Mouse (Mus musculus) limb, embryonic 11.5 days (tissue): ENCODE measurements around the gene Cyb5r4. TPM values are rescaled to one million over a fixed set of nuclear protein-coding genes. Genes with fewer than 3 reads are reported as not detected.
"Not testable (repeated sequence)": the region's sequence is repeated elsewhere in the genome, so short reads cannot be mapped to it uniquely, and the experiment has no call there.

ENCODE experiments used
- ATAC-seq: fragments of 200-750 bp; cut with Nextera tagmentation; 2 replicates; pipeline ENCODE4 v1.8.0; 2017; ENCODE audit warnings: low read depth; ENCODE audit not compliant: insufficient number of reproducible peaks, low FRiP score, low TSS enrichment
- DNase-seq: peaks from one replicate; pipeline ENCODE4 v3.0.0-alpha.2; 2015; ENCODE audit warnings: low spot score
- H3K27ac ChIP-seq: fragments of 300-500 bp; sonication (generic); replicated peaks from 2 replicates; pipeline ENCODE4 v1.5.1; 2014; ENCODE audit warnings: low read depth, mild to moderate bottlenecking, low read length
- H3K27me3 ChIP-seq: fragments of 300-500 bp; sonication (generic); 2 replicates; pipeline ENCODE4 v1.6.1; 2014; ENCODE audit warnings: mild to moderate bottlenecking, low read length, mixed read lengths; ENCODE audit not compliant: control insufficient read depth, insufficient read depth
- H3K36me3 ChIP-seq: fragments of 300-500 bp; sonication (generic); 2 replicates; pipeline ENCODE4 v1.6.1; 2014; ENCODE audit warnings: mild to moderate bottlenecking, low read length, moderate library complexity, mixed read lengths; ENCODE audit not compliant: control insufficient read depth, insufficient read depth
- H3K4me1 ChIP-seq: fragments of 300-500 bp; sonication (generic); 2 replicates; pipeline ENCODE4 v1.6.1; 2014; ENCODE audit warnings: low read length, mixed read lengths; ENCODE audit not compliant: control insufficient read depth, insufficient read depth
- H3K4me2 ChIP-seq: fragments of 300-500 bp; sonication (generic); 2 replicates; pipeline ENCODE4 v1.6.1; 2014; ENCODE audit warnings: low read depth, mild to moderate bottlenecking, moderate library complexity; ENCODE audit not compliant: severe bottlenecking
- H3K4me3 ChIP-seq: fragments of 300-500 bp; sonication (generic); 2 replicates; pipeline ENCODE4 v1.5.1; 2014; ENCODE audit warnings: low read depth, low read length
- H3K9ac ChIP-seq: fragments of 300-500 bp; sonication (generic); 2 replicates; pipeline ENCODE4 v1.6.1; 2014; ENCODE audit warnings: mild to moderate bottlenecking, low read length
- H3K9me3 ChIP-seq: fragments of 300-500 bp; sonication (generic); 2 replicates; pipeline ENCODE4 v1.6.1; 2016; ENCODE audit warnings: low read length; ENCODE audit not compliant: control insufficient read depth
- WGBS: fragments of 180-500 bp; shearing (Covaris S2); extraction: QIAGEN DNeasy Blood & Tissue Kit; methylation state at CpG from one replicate; pipeline ENCODE4 v1.1.7; 2014; 5-methylcytosine and 5-hydroxymethylcytosine counted together
- polyA plus RNA-seq: library from polyadenylated mRNA; unstranded; fragments of >200 nt; fragmentation: Nextera tagmentation; extraction: Ambion mirVana; gene quantifications from 2 replicates; pipeline ENCODE4 v1.2.1, GENCODE M21; 2014

The Cyb5r4 gene
- 63.4 and 64.6 TPM in 2 replicates for polyA plus RNA-seq

DNA sequence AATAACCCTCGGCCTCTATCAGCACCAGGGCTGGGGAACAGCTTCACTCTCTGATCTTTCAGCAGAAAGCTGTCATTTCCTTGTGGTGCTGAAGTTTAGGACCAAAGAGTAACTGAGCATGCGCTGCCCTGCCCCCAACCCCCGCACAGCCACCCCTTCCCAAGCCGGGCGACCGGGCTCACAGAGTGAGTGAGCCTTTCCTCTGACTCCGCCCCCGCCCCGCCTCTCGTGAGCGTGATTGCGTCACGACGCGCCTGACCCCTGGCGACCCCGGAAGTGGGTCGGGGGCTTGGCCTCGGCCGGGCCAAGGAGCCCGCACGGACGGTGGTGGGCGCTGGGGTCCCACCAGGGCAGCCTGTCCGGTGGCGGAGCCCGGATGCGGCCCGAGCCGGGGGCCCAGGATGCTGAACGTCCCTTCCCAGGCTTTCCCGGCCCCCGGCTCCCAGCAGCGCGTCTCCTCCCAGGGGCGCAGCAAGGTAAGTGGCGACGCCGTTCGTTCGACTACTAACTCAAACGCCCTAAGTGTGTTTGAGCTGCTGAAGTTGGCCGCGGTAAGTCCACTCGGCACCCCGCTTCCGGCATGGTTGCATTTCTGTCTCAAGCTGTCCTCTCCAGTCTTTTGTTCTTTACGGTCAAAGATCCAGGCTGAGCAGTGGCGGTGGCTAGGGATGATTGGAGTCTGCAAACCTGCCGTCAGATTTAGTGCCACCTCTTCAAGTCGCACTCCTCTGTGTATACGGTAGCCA is at the start of gene Cyb5r4:
Cyb5r4 (plus strand) TSS at position 237 of the 746 bp plus-strand sequence.
- Histone ChIP-seq H3K36me3 (no peaks in the 10 kb centered on the region), H3K4me1 (no peaks in the 10 kb centered on the region), H3K4me2 (peak within 1 kb of the TSS; percentile 38), H3K27me3 (peaks cover 2% of the 10 kb centered on the region; the same call in 1 of the 2 replicates), H3K9me3 (no peaks in the 10 kb centered on the region), H3K27ac (no peak within 1 kb of the TSS), H3K4me3 (peak within 1 kb of the TSS; percentile 71), H3K9ac (peak within 1 kb of the TSS; percentile 57)
- under 1% methylated on average over 51 of the region's 52 CpGs for WGBS
- ATAC-seq (peak; percentile 100), DNase-seq (peak; percentile 98)

DNA sequence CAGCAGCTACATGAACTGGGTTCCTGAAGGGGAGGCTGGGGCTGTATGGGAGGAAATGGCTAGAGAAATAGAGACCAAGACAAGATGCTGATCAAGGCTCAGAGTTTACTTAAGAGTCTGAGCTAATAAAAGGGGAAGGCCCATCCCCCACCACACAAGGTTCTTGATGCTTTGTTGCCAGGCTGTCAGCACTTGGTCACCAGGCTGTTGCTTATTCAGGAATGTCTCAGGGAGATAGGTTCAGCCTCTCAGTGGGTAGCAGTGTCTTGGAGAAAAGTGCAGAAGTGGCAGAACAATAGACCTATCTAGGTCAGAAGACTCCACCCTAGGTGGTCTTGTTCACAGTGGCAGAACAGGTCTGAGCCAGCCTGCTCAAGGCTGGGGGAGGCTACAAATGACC is 49.3 kb upstream of the Cyb5r4 start:
- not testable (repeated sequence) for H3K36me3 ChIP-seq, H3K27ac ChIP-seq, H3K4me3 ChIP-seq, H3K4me1 ChIP-seq, H3K27me3 ChIP-seq, H3K9me3 ChIP-seq, H3K4me2 ChIP-seq, H3K9ac ChIP-seq, DNase-seq, ATAC-seq

DNA sequence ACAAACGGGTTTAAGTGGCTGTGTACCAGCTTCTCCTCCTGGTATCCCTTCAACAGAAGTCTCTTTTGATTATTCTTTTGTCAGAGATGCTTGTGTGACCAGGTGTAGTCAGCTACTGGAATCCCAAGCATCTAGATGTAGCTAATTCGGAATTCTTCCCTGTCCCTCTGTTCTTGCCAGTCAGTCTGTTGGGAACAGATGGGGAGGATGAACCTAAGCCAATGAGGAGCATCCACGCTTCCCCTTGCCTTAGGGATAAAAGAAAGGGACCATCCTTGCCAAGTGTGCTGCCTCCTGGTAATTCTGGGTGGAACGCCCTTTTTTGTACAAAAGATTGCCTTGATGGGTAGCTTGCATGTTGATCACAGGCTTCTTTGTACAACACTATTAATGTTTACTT is 48.3 kb upstream of the Cyb5r4 start:
- 71% methylated on average over 4 of the region's 4 CpGs for WGBS
- Histone ChIP-seq H3K9me3 (no peaks in the 10 kb centered on the region), H3K9ac (no peak overlapping the region), H3K4me2 (no peak overlapping the region), H3K27me3 (no peaks in the 10 kb centered on the region), H3K4me1 (no peaks in the 10 kb centered on the region), H3K4me3 (no peak overlapping the region), H3K36me3 (no peaks in the 10 kb centered on the region), H3K27ac (no peak overlapping the region)
- no peak for ATAC-seq
- DNase-seq: no peak

DNA sequence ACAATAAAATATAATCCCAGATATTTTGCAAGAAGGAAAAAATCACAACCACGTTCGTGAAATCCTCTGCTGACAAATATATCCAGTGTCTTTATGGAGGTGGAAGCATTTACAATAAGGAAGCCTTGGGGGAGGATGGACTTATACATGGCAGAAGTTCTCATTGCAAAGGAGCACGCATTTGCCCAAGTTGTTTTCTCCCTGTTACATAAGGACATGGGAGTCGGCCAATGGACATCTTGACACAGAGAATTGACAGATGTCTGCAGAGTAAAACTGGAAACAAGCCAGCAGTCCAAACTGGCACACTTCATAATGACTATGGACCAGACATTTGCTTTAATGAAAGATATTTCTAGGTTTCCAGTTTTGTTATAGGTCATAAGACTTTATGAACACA is 44.9 kb upstream of the Cyb5r4 start:
- Histone ChIP-seq H3K27ac (no peak overlapping the region), H3K4me3 (no peak overlapping the region), H3K36me3 (no peaks in the 10 kb centered on the region), H3K9me3 (no peaks in the 10 kb centered on the region), H3K27me3 (no peaks in the 10 kb centered on the region), H3K4me2 (no peak overlapping the region), H3K4me1 (no peaks in the 10 kb centered on the region), H3K9ac (no peak overlapping the region)
- ATAC-seq (no peak), DNase-seq (no peak)
- WGBS: 86% methylated on average over 4 of the region's 4 CpGs

DNA sequence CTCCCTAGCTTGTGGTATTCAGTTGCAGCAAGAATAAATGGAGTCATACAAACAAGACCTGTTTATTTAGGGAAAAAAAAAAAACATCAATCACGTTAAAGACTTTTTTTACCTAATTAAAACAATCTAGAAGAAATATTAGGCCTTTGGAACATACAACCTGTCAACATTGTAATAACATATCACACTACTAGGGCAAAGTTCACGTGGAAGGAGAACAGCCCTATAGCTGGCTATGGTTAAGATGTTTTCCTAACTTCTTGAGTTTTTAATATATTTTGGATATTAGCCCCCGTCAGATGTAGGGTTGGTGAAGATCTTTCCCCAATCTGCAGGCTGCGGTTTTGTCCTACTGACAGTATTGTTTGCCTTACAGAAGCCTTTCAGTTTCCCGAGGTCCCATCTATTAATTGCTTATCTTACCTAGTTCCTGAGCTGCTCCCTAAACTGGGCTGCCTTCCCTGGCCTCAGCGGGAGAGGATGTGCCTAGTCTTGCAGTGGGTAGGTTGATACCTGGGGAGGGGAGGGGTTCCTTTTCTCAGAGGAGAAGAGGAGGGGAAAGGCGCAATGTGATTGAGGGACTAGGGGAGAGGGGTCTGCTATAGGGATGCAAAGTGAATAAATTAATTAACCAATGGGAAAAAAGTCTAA is 43.4 kb upstream of the Cyb5r4 start:
- H3K9me3 ChIP-seq: no peaks in the 10 kb centered on the region
- DNase-seq (no peak), ATAC-seq (no peak)
- H3K4me1 ChIP-seq: no peaks in the 10 kb centered on the region
- H3K4me3 ChIP-seq: no peak overlapping the region
- H3K4me2 ChIP-seq: no peak overlapping the region
- H3K27me3 ChIP-seq: no peaks in the 10 kb centered on the region
- H3K9ac ChIP-seq: no peak overlapping the region
- 69% methylated on average over 7 of the region's 7 CpGs for WGBS
- H3K27ac ChIP-seq: no peak overlapping the region
- no peaks in the 10 kb centered on the region for H3K36me3 ChIP-seq

DNA sequence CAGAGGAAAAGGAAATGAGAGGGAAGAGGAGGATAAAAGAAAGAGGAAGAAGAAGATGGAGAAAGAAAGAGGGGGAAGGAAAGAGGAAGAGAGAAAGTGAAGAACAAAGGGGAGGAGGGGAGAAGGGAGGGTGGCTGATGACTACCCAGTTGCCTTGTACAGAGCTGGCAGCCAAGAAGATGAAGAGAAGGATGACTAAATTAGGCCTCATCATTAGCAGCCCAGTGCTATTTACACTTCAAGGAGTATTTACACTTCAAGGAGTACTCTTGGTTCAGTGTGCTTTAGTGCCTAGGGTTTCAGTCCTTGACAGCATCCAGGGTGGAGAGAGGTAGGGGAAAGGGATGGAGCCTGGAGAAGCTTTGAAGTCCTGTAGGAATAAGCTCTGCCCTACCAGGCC is 41.8 kb upstream of the Cyb5r4 start:
- H3K9ac ChIP-seq: no peak overlapping the region
- no peak for ATAC-seq
- DNase-seq: no peak
- no peaks in the 10 kb centered on the region for H3K4me1 ChIP-seq
- no peak overlapping the region for H3K4me2 ChIP-seq
- no peak overlapping the region for H3K27ac ChIP-seq
- H3K9me3 ChIP-seq: no peaks in the 10 kb centered on the region
- H3K27me3 ChIP-seq: no peaks in the 10 kb centered on the region
- no peaks in the 10 kb centered on the region for H3K36me3 ChIP-seq
- no peak overlapping the region for H3K4me3 ChIP-seq

DNA sequence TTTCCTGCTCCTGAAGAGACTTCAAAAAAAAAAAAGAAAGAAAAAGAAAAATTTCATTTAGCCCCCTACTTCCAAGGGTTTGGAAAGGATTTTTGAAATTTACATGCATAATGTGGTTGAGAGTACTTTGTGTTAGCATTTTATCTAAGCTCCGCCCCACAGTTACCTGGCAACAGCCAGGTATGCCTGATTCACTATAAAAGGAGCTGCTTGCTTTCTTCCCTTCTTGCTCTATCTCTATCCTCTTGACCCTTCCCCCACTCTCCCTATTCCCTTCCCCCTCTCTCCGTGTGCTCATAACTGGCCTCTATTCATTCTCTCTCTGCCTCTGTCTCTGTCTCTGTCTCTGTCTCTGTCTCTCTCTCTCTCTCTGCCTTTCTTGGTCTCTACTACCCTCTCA is 40.9 kb upstream of the Cyb5r4 start:
- no peaks in the 10 kb centered on the region for H3K27me3 ChIP-seq
- no peak for DNase-seq
- no peaks in the 10 kb centered on the region for H3K36me3 ChIP-seq
- no peak for ATAC-seq
- no peak overlapping the region for H3K4me3 ChIP-seq
- H3K4me2 ChIP-seq: no peak overlapping the region
- WGBS: 45% methylated on average over 2 of the region's 2 CpGs
- no peak overlapping the region for H3K9ac ChIP-seq
- H3K4me1 ChIP-seq: no peaks in the 10 kb centered on the region
- H3K9me3 ChIP-seq: no peaks in the 10 kb centered on the region
- H3K27ac ChIP-seq: no peak overlapping the region

DNA sequence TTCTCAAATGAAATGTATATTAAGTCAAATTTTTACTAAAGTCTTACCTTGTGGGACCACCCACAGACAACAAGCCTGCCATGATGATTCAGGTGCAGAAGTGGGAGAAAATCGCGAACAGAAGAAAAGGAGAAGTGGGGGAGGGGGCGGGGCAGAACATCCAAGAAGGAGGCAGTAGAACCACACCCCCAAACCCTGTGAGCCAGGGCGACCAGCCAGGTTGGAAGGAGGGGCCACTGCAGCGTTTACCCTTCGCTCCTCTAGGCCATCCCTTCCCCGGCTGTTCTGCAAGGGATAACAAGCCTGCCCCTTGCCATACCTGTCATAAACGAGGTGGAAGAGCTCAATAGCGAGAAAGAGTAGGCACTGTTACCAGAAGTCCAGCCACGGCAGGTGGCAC is 40.3 kb upstream of the Cyb5r4 start:
- no peak overlapping the region for H3K27ac ChIP-seq
- DNase-seq (peak; percentile 22), ATAC-seq (0 out of 2 replicates have a peak, but pooled peaks have one; percentile 17)
- no peaks in the 10 kb centered on the region for H3K9me3 ChIP-seq
- H3K36me3 ChIP-seq: no peaks in the 10 kb centered on the region
- no peak overlapping the region for H3K4me2 ChIP-seq
- WGBS: 11% methylated on average over 10 of the region's 10 CpGs
- H3K9ac ChIP-seq: no peak overlapping the region
- H3K4me1 ChIP-seq: peaks cover under 1% of the 10 kb centered on the region; the same call in 1 of the 2 replicates
- no peak overlapping the region for H3K4me3 ChIP-seq
- H3K27me3 ChIP-seq: no peaks in the 10 kb centered on the region
